Mouse (Mus musculus) midbrain, embryonic 10.5 days (tissue): ENCODE results near the gene Stk17b. TPM values are rescaled to one million over a fixed set of nuclear protein-coding genes. Genes with fewer than 3 reads are reported as not detected.

Source experiments
- DNase-seq: peaks from one replicate; pipeline ENCODE4 v3.0.0-alpha.2; 2017; ENCODE audit warnings: low spot score
- H3K27ac ChIP-seq: fragments of 300-500 bp; sonication (generic); replicated peaks from 2 replicates; pipeline ENCODE4 v1.5.1; 2016; ENCODE audit warnings: mild to moderate bottlenecking
- H3K27me3 ChIP-seq: fragments of 300-500 bp; sonication (generic); 2 replicates; pipeline ENCODE4 v1.6.1; 2016; ENCODE audit warnings: low read depth, mild to moderate bottlenecking; ENCODE audit not compliant: poor library complexity, severe bottlenecking
- H3K36me3 ChIP-seq: fragments of 300-500 bp; sonication (generic); 2 replicates; pipeline ENCODE4 v1.6.1; 2016; ENCODE audit warnings: mild to moderate bottlenecking, moderate library complexity
- H3K4me1 ChIP-seq: fragments of 300-500 bp; sonication (generic); 2 replicates; pipeline ENCODE4 v1.6.1; 2016
- H3K4me3 ChIP-seq: fragments of 300-500 bp; sonication (generic); 2 replicates; pipeline ENCODE4 v1.5.1; 2016; ENCODE audit warnings: mild to moderate bottlenecking, moderate library complexity
- H3K9me3 ChIP-seq: fragments of 300-500 bp; sonication (generic); replicated peaks from 2 replicates; pipeline ENCODE4 v1.6.1; 2016; ENCODE audit warnings: mild to moderate bottlenecking
- WGBS: fragments of 180-500 bp; shearing (Covaris S2); methylation state at CpG from one replicate; pipeline ENCODE4 v1.1.7; 2016; 5-methylcytosine and 5-hydroxymethylcytosine counted together
- polyA plus RNA-seq: library from polyadenylated mRNA; unstranded; fragments of >200 nt; fragmentation: Nextera tagmentation; extraction: Ambion mirVana; gene quantifications from 2 replicates; pipeline ENCODE4 v1.2.1, GENCODE M21; 2016

The Stk17b gene
- polyA plus RNA-seq, 1 experiment from 2014 or later = 9.6 TPM

DNA sequence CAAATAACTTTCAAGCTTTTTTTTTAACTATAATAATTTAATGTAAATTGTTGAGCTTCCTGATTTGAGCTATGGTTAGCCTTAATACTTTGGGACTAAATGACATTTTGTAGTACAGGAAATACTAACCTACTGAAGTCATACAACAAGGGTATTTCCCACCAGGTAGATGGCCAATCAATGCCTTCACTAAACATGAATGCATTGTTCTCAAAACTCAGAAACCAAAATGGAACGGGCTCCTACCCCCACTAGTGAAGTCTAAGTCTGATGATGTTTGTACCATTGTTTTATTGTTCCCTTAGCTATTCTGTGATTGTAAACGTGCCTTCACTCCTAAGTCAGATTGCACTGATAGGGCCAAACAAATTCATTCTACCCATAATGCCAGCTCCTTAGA lies 23.2 kb upstream of the Stk17b start:
- no peak for DNase-seq
- H3K27me3 ChIP-seq = no peaks in the 10 kb centered on the region
- H3K4me1 ChIP-seq = peaks cover 7% of the 10 kb centered on the region
- H3K9me3 ChIP-seq = no peaks in the 10 kb centered on the region
- no peaks in the 10 kb centered on the region for H3K36me3 ChIP-seq
- H3K27ac ChIP-seq = no peak overlapping the region
- H3K4me3 ChIP-seq = no peak overlapping the region
- WGBS = 85% methylated on average over 2 of the region's 2 CpGs

DNA sequence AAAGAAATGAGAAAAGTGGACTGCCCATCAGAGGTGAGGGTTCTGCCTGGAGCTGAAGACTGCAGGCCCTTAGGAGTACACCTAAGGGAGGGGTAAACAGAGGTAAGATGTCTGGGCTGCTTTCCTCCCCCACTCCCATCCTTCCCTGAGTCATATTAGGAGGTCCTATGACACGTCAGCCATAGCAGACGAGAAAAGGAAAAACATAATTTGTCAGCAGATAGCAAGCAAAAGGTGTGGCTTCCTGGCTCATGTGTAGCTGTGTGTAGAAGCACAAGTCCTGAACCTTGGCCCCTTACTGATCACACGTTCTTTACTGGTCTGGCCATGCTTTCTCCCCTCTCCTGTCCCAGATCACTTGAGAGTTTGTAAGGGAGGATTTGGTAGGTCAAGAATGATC lies 12.8 kb upstream of the Stk17b start:
- Histone ChIP-seq H3K9me3 (no peaks in the 10 kb centered on the region), H3K36me3 (no peaks in the 10 kb centered on the region), H3K27ac (no peak overlapping the region), H3K4me3 (no peak overlapping the region), H3K4me1 (no peaks in the 10 kb centered on the region), H3K27me3 (no peaks in the 10 kb centered on the region)
- no peak for DNase-seq
- WGBS = 87% methylated on average over 3 of the region's 3 CpGs

DNA sequence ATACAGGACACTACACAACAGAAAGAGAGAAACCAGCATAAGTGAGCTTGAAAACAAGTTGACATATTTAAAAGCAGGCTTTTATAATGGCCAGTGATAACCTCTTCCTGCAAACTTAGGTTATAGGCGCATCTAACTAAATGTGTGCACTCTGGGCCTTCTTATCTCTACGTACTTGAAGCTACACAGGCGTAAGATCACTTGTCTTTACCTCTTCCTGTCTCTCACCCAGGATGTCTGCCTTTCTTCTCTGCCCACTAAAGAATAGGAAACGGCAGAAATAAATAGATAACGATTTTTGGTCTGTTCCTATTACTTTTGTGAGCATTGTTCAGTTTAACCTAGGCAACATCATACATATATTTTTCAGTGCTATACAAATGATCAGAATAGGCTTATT lies 12.1 kb upstream of the Stk17b start:
- H3K27me3 ChIP-seq = no peaks in the 10 kb centered on the region
- 87% methylated on average over 5 of the region's 5 CpGs for WGBS
- no peak for DNase-seq
- H3K4me3 ChIP-seq = no peak overlapping the region
- no peaks in the 10 kb centered on the region for H3K9me3 ChIP-seq
- H3K36me3 ChIP-seq = no peaks in the 10 kb centered on the region
- H3K27ac ChIP-seq = no peak overlapping the region
- no peaks in the 10 kb centered on the region for H3K4me1 ChIP-seq

DNA sequence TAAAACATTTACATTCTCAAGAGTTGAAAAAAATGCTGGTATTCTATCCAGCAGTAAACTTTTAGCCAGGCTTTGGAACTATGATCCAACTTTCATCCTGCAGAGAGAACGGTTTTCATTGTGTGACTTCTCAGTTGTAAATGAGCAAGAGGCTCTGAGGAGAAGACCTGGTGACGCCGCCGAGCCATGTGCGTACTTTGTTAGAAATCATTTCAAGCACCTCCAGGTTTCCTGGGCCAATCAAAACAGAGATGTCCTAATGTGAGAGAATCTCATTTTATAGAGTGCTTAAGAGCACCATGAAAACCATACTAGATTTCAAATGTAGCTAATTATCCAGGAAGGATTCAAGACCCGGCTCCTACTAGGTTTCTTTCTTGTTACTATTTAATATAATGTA lies 11.2 kb upstream of the Stk17b start:
- Histone ChIP-seq H3K36me3 (no peaks in the 10 kb centered on the region), H3K4me3 (no peak overlapping the region), H3K4me1 (no peaks in the 10 kb centered on the region), H3K27me3 (no peaks in the 10 kb centered on the region), H3K9me3 (no peaks in the 10 kb centered on the region), H3K27ac (no peak overlapping the region)
- DNase-seq = no peak
- 92% methylated on average over 6 of the region's 6 CpGs for WGBS

DNA sequence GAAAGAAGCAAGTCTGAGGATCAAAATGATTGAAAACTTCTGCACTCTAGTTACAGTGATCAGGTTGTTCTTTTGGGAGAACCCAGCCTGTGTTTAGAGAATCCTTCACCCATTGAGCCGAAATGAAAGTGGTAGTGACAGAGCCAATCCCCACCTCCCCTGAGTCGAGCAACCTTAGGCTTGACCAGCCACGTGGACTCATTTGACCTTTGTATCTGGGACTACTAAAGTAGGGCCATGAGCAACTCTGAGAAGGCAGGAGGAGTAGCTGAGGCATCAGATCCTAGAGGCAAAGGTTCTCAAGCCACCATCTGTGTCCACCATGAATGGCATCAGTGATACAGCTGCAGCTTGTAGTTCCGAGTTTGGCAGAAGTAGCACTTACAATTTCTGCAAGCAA lies 10.6 kb upstream of the Stk17b start:
- H3K27ac ChIP-seq = no peak overlapping the region
- H3K9me3 ChIP-seq = no peaks in the 10 kb centered on the region
- no peak overlapping the region for H3K4me3 ChIP-seq
- H3K27me3 ChIP-seq = no peaks in the 10 kb centered on the region
- no peaks in the 10 kb centered on the region for H3K36me3 ChIP-seq
- no peak for DNase-seq
- no peaks in the 10 kb centered on the region for H3K4me1 ChIP-seq
- WGBS = 82% methylated on average over 4 of the region's 4 CpGs

DNA sequence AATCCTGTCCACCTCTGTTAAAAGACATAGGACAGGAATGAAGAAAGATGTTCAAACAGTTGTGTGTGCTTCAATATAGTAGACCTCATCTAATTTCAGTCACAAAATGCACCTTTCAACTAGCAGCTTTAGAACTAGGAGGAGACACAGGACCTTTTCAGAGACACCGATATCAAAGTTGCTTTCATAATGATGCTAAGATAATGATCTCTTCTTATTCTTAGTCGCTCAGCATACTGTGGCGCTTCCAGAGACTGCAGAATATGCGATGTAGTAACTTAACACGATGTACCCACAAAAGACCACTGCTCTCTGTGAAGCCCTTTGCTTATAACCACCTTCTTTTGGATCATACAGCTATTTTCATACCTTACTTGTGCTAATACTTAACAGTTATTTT lies 10.1 kb upstream of the Stk17b start:
- DNase-seq = no peak
- H3K27me3 ChIP-seq = no peaks in the 10 kb centered on the region
- no peak overlapping the region for H3K4me3 ChIP-seq
- H3K9me3 ChIP-seq = no peaks in the 10 kb centered on the region
- no peaks in the 10 kb centered on the region for H3K4me1 ChIP-seq
- H3K27ac ChIP-seq = no peak overlapping the region
- WGBS = 93% methylated on average over 5 of the region's 5 CpGs
- H3K36me3 ChIP-seq = no peaks in the 10 kb centered on the region

DNA sequence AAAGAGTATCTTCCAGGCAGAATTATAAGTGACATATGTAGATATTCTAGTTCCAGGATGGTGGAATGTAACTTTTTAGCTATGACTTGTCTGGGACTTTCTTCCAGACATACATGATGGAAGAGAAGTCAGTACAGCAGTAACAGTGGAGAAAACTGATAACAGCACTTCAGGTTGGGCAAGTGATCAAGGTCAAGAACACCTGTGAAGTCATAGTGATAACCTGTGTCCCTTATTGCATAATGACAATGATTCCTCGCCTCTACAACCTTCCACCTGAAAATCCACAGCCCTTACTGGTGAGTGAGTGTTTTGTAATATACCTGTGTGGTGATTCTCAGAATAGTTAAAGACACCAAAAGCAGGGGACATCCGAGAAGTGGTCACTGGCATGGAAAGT lies 9.3 kb upstream of the Stk17b start:
- Histone ChIP-seq H3K4me1 (no peaks in the 10 kb centered on the region), H3K27ac (no peak overlapping the region), H3K27me3 (no peaks in the 10 kb centered on the region), H3K36me3 (no peaks in the 10 kb centered on the region), H3K9me3 (no peaks in the 10 kb centered on the region), H3K4me3 (no peak overlapping the region)
- no peak for DNase-seq
- WGBS = 83% methylated on average over 2 of the region's 2 CpGs

DNA sequence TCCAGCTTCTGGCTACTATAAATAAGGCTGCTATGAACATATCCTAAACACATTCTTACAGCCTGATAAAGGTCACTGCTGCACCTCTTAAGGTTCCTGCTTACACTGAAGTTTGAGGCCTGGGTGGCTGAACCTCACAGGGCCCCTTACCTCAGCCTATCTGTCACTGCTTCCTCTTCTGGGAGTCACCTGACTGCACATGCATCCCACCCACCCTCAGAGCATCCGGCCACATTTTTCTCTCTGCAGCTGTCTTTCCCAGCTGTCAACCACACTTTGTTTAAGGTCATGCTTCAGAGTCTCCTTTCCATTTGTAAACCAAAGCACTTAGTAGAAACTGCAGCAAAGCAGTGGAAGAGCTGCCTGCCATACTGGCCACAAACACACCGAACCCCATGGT lies 6.3 kb upstream of the Stk17b start:
- 83% methylated on average over 2 of the region's 2 CpGs for WGBS

DNA sequence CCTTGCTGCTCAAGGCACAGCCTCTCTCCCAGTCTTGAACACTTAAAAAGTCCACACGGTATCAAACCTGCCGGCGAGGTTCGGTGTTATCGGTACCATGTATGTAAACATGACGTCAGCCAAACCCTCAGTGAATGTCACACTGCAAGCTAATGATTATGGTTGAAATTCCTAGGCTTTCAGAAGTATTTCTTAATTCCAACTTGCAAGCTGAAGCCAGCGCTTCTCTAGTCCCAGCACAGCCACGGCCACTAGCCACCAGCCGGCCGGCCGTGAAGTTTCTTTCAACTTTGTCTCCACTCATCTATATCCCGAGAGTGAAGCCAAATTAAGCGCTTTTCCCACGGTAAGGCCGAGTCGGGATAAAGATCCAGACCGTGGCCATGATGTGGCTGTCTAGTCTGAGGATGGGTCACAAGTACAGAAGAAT lies 718 bp downstream of the Stk17b start:
- Histone ChIP-seq H3K4me1 (peaks cover 10% of the 10 kb centered on the region; the same call in 1 of the 2 replicates), H3K9me3 (no peaks in the 10 kb centered on the region), H3K27me3 (no peaks in the 10 kb centered on the region), H3K36me3 (no peaks in the 10 kb centered on the region), H3K4me3 (peak overlapping the region; percentile 85), H3K27ac (peak overlapping the region; percentile 89)
- DNase-seq = no peak
- 1% methylated on average over 17 of the region's 17 CpGs for WGBS

More for the DNA sequence above, 6.3 kb upstream of the Stk17b start:
- H3K36me3 ChIP-seq = no peaks in the 10 kb centered on the region
- no peaks in the 10 kb centered on the region for H3K27me3 ChIP-seq
- H3K4me1 ChIP-seq = no peaks in the 10 kb centered on the region
- DNase-seq = no peak
- no peak overlapping the region for H3K4me3 ChIP-seq
- no peak overlapping the region for H3K27ac ChIP-seq
- no peaks in the 10 kb centered on the region for H3K9me3 ChIP-seq

DNA sequence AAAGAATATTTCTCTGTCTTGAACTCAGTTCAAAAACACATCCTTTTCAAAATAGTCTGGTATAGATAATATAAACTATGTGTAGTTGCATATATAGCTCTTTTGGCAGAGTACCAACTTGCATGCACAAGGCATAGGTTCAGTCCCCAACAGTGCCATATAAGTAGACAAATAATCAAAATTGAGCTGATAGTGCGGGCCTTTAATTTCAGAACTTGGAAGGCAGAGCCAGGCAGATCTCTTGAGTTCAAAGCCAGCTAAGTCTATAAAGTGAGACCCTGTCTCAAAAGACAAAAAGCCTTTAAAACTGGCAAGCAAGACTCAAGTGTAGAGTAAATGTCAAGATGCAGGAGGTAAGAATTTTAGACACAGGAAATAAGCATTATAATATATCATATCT lies 2.1 kb downstream of the Stk17b start:
- Histone ChIP-seq H3K36me3 (no peaks in the 10 kb centered on the region), H3K4me1 (peaks cover 10% of the 10 kb centered on the region; the same call in 1 of the 2 replicates), H3K27me3 (no peaks in the 10 kb centered on the region), H3K9me3 (no peaks in the 10 kb centered on the region), H3K27ac (no peak overlapping the region), H3K4me3 (no peak overlapping the region)
- no peak for DNase-seq
- WGBS = 88% methylated on average over 1 of the region's 1 CpGs

DNA sequence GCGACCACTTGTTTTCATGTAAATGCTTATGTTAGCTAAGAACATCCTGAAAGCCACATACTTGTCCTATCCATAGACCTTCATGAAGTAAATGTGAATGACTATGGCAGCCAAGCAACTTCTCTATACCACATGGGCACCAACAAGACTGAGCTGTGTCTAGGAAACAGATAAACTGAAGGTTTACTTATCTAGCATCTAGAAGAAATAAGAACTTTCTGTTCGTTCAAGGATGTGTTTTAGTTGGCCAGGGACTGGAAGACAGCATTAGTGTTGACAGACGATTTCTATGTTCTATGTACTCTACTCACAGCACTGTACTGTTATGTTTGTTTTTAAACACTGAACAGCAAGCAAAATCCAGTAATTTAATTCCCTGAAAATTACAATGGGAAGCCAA lies 2.9 kb downstream of the Stk17b start:
- Histone ChIP-seq H3K4me1 (peaks cover 10% of the 10 kb centered on the region; the same call in 1 of the 2 replicates), H3K27ac (no peak overlapping the region), H3K9me3 (no peaks in the 10 kb centered on the region), H3K4me3 (no peak overlapping the region), H3K36me3 (no peaks in the 10 kb centered on the region), H3K27me3 (no peaks in the 10 kb centered on the region)
- DNase-seq = no peak
- WGBS = 86% methylated on average over 3 of the region's 3 CpGs

DNA sequence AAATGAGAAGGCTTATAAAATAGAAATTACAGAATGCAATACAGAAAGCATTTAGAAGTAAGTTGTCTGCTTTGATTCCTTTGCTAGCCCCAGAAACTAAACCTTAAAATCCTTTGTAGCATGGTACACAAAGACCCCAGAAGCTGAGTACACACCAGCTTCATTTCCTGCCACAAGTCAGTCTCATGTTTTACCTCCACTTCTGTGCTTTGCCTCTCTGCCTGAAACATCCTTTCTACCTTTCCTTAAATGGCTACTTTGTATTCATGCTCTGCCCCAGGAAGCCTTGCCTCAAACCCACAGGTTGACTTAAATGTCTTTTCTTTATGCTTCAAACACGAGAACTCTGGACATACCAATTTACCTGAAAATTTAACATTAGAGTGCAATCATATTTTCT lies 3.7 kb downstream of the Stk17b start:
- H3K27ac ChIP-seq = no peak overlapping the region
- no peaks in the 10 kb centered on the region for H3K36me3 ChIP-seq
- no peak overlapping the region for H3K4me3 ChIP-seq
- H3K9me3 ChIP-seq = no peaks in the 10 kb centered on the region
- H3K4me1 ChIP-seq = peaks cover 10% of the 10 kb centered on the region; the same call in 1 of the 2 replicates
- no peak for DNase-seq
- H3K27me3 ChIP-seq = no peaks in the 10 kb centered on the region
- WGBS = 79% methylated on average over 1 of the region's 1 CpGs

DNA sequence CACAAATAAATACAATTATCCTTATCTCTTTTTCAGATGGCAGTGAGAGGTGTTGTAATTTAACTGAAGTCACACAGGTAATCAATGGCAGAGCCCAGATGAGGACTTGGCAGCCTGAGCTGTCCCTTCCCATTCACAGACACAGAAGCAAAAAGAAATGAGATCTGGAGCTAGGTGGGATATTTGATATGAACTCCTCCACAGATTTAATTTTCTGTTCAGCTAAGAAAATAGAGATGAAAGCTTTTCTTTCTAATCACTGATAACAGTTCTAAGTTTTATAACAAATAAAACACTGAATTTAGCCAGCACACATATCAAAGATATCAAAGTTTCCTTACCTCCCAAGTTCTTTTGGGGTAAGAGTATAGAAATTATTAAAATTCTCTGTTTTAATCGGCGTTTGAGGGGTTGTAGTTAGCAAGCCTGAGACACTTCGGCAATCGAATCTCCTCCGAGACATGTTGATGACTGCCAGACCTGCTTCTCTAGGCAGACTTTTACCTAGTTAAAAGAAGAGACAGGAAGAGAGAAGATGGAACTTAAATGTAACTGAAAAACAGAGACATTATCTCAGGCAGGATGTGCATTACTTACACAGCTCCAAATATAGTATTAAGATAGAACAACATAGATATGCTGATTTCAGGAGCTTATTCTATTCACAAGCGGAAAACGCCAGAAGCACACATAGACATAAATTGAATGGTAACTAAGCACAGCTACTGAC lies 8.7 kb downstream of the Stk17b start:
- no peaks in the 10 kb centered on the region for H3K4me1 ChIP-seq
- WGBS = 94% methylated on average over 7 of the region's 7 CpGs

DNA sequence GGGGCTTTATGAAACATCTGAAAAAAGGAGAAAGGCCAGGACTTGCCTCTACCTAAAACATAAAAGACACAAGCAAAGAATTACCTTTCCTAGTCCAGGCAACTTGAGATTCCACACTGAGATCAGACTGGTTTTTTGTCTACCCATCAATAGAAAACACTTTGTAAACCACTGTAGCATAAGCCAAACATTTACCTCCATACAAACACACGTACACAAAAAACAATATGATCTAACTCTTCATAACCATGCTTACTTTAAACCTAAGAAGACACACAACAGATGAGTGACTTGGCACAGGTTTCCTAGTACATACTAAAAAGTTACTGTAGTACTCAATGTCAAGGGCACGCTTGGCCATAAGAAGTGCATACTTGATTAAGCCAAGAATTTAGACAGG lies 9.5 kb downstream of the Stk17b start:
- no peak overlapping the region for H3K27ac ChIP-seq
- 93% methylated on average over 2 of the region's 2 CpGs for WGBS
- H3K4me1 ChIP-seq = no peaks in the 10 kb centered on the region
- H3K9me3 ChIP-seq = no peaks in the 10 kb centered on the region
- no peak overlapping the region for H3K4me3 ChIP-seq
- H3K27me3 ChIP-seq = no peaks in the 10 kb centered on the region
- DNase-seq = no peak
- no peaks in the 10 kb centered on the region for H3K36me3 ChIP-seq

More for the DNA sequence above, 8.7 kb downstream of the Stk17b start:
- DNase-seq = no peak
- Histone ChIP-seq H3K4me3 (no peak overlapping the region), H3K36me3 (no peaks in the 10 kb centered on the region), H3K9me3 (no peaks in the 10 kb centered on the region), H3K27ac (no peak overlapping the region), H3K27me3 (no peaks in the 10 kb centered on the region)
